Comparison of ENCODE assay signal across 11 mouse cellular contexts in genomic region chr5:137087410-137087809, GRCm38 (mm10). TPM values are rescaled to one million over a fixed set of nuclear protein-coding genes. Genes with fewer than 3 reads are reported as not detected.
A peak's percentile ranks its signal among the peaks of the same experiment; 100 is the strongest.
DNase-seq lines count a peak whose midpoint lies in the region; ATAC-seq and TF ChIP-seq lines count a peak whose summit lies in the region.
"Had no signal": no experiment of that assay in that cellular context is flagged by ENCODE, and none has a peak within 500 bp of the region (broad histone marks: within the 10 kb centered on the region; RNA-seq: fewer than 3 reads in every experiment).

No protein-coding gene starts in this region.

- no peak; the same call in 1 of the 2 replicates for ATAC-seq in liver, postnatal 0 days
- peak; percentile 45; the same call in 1 of the 2 replicates for ATAC-seq in heart, embryonic 16.5 days (replicated peaks; ENCODE audit: extremely low read depth, insufficient read depth, low FRiP score)
- ATAC-seq: hindbrain, embryonic 16.5 days had no signal

- no peaks in the 10 kb centered on the region for H3K9me3 ChIP-seq in liver, postnatal 0 days (ENCODE audit: low read length)
- no peaks in the 10 kb centered on the region for H3K9me3 ChIP-seq in heart, embryonic 16.5 days (replicated peaks; ENCODE audit: control insufficient read depth, low read length)
- H3K9me3 ChIP-seq: embryonic facial prominence, embryonic 12.5 days had no signal

- H3K4me1 ChIP-seq in liver, postnatal 0 days (ENCODE audit: insufficient read depth): no peaks in the 10 kb centered on the region
- H3K4me1 ChIP-seq in heart, embryonic 16.5 days (ENCODE audit: control insufficient read depth, insufficient read depth, low read length): no peaks in the 10 kb centered on the region

- 75% methylated on average over 8 of the region's 8 CpGs for WGBS in liver, postnatal 0 days (ENCODE audit: insufficient replicate concordance)
- WGBS in heart, embryonic 16.5 days: 67% methylated on average over 8 of the region's 8 CpGs

- no peak for TF ChIP-seq CTCF in liver, postnatal 0 days (IDR thresholded peaks at IDR 0.05; ENCODE audit: low read depth)

- no peak for DNase-seq in liver, postnatal 0 days
- DNase-seq in liver: no peak
- DNase-seq in kidney, postnatal 14 days: peak; percentile 86
- no peak for DNase-seq in natural killer cell, adult 2 months (ENCODE audit: low spot score in 2 of 2)
- DNase-seq in layer of hippocampus, adult 8-10 months (ENCODE audit: low spot score in 2 of 2): no peak
- no peak for DNase-seq in neural tube, embryonic 10.5 days (ENCODE audit: extremely low spot score, low spot score)
- DNase-seq: right cerebral cortex, postnatal 4 days had no signal

- no peak overlapping the region for H3K4me2 ChIP-seq in liver, postnatal 0 days (ENCODE audit: low read depth, low read length)
- H3K4me2 ChIP-seq in heart, embryonic 16.5 days (ENCODE audit: low read depth, low read length): no peak overlapping the region
- H3K4me2 ChIP-seq: embryonic facial prominence, embryonic 12.5 days had no signal

- H3K9ac ChIP-seq in liver, postnatal 0 days (replicated peaks): no peak overlapping the region
- H3K9ac ChIP-seq in heart, embryonic 16.5 days (ENCODE audit: low read length): no peak overlapping the region
- H3K9ac ChIP-seq: embryonic facial prominence, embryonic 12.5 days had no signal

- H3K4me3 ChIP-seq in liver, postnatal 0 days (ENCODE audit: low read depth, low read length): no peak overlapping the region
- no peak overlapping the region for H3K4me3 ChIP-seq in heart, embryonic 16.5 days (ENCODE audit: low read length)
- H3K4me3 ChIP-seq: embryonic facial prominence, embryonic 12.5 days had no signal

- H3K27ac ChIP-seq in liver, postnatal 0 days (ENCODE audit: low read depth): no peak overlapping the region
- no peak overlapping the region for H3K27ac ChIP-seq in heart, embryonic 16.5 days (ENCODE audit: low read length)
- H3K27ac ChIP-seq: embryonic facial prominence, embryonic 12.5 days had no signal

- no peaks in the 10 kb centered on the region for H3K27me3 ChIP-seq in liver, postnatal 0 days (ENCODE audit: insufficient read depth, low read length)
- H3K27me3 ChIP-seq in heart, embryonic 16.5 days (ENCODE audit: control insufficient read depth, insufficient read depth, low read length): no peaks in the 10 kb centered on the region
- H3K27me3 ChIP-seq: embryonic facial prominence, embryonic 12.5 days had no signal

- no peaks in the 10 kb centered on the region for H3K36me3 ChIP-seq in liver, postnatal 0 days (replicated peaks; ENCODE audit: insufficient read depth, low read length)
- H3K36me3 ChIP-seq in heart, embryonic 16.5 days (ENCODE audit: control insufficient read depth, insufficient read depth): no peaks in the 10 kb centered on the region
- H3K36me3 ChIP-seq: embryonic facial prominence, embryonic 12.5 days had no signal

- peak; percentile 49; the same call in 1 of the 2 replicates for TF ChIP-seq EP300 in liver, postnatal 0 days (IDR thresholded peaks at IDR 0.05; ENCODE audit: low read depth)

RNA-seq across cellular contexts. Expression of gene Serpine1, which starts 15.3 kb away (rescaled TPM):
- polyA plus RNA-seq in liver, postnatal 0 days (2015; fragmentation: Nextera tagmentation; extraction: Ambion mirVana): 0.23 and 0.25 TPM in 2 replicates
- polyA plus RNA-seq in heart, embryonic 16.5 days (2015; fragmentation: Nextera tagmentation; extraction: Ambion mirVana): 1.1 and 1.3 TPM in 2 replicates
- total RNA-seq in layer of hippocampus, adult 8-10 months (2022): 1 to 10 TPM in 2 of 4 experiments, under 1 TPM in 2; 0.77 to 3.0 (median 1.8) TPM
- total RNA-seq: megakaryocyte, adult 5-6 weeks had no signal

RNA-seq across cellular contexts. Expression of gene Trim56, which starts 28.6 kb away (rescaled TPM):
- 6.4 and 7.4 TPM in 2 replicates for polyA plus RNA-seq in liver, postnatal 0 days (2015; fragmentation: Nextera tagmentation; extraction: Ambion mirVana)
- 7.1 and 7.2 TPM in 2 replicates for polyA plus RNA-seq in heart, embryonic 16.5 days (2015; fragmentation: Nextera tagmentation; extraction: Ambion mirVana)
- 10 to 100 TPM in 1 of 4 experiments, 1 to 10 TPM in 3; 6.1 to 11.0 (median 8.1) TPM for total RNA-seq in layer of hippocampus, adult 8-10 months (2022)

RNA-seq across cellular contexts. Expression of gene Ap1s1, which starts 41.5 kb away (rescaled TPM):
- 57.9 and 60.7 TPM in 2 replicates for polyA plus RNA-seq in liver, postnatal 0 days (2015; fragmentation: Nextera tagmentation; extraction: Ambion mirVana)
- 133 and 148 TPM in 2 replicates for polyA plus RNA-seq in heart, embryonic 16.5 days (2015; fragmentation: Nextera tagmentation; extraction: Ambion mirVana)
- 100 to 1,000 TPM; 309 to 341 (median 318) TPM for total RNA-seq in layer of hippocampus, adult 8-10 months (2022)
